Mouse (Mus musculus) right cerebral cortex, postnatal 10 days (tissue): Measurements from ENCODE around the gene Slc22a21.

ENCODE experiments used
- DNase-seq, 2 experiments: peaks; one replicate each; pipeline ENCODE4 v3.0.0; 2021; ENCODE audit warnings: low spot score in 2 of 2

Slc22a21 gene

GRCm38 (mm10) chr11:53903781-53904533 is 76.2 kb downstream of the Slc22a21 start:
- no peak for DNase-seq

- no peak for DNase-seq
These were observed 77.4 kb downstream of the Slc22a21 start for GRCm38 (mm10) chr11:53902741-53903140.

- no peak for DNase-seq
These were observed 79.1 kb downstream of the Slc22a21 start for GRCm38 (mm10) chr11:53900991-53901390.

GRCm38 (mm10) chr11:53899981-53900380 is 80.2 kb downstream of the Slc22a21 start:
- DNase-seq: no peak
